Mouse (Mus musculus) bone marrow, adult 2 months (tissue): ENCODE measurements at regions not wholly inside any gene's neighbourhood (a gene's known extent, or its start where the extent isn't known, plus 50 kb on each side); places are given as distances from the start of the nearest gene placed in this dataset.

Source experiments
- CTCF ChIP-seq: fragments of 200-500 bp; IDR thresholded peaks from 2 replicates; pipeline ENCODE4 v1.5.1; 2011; ENCODE audit warnings: low read length, control low read depth; ENCODE audit not compliant: control insufficient read depth, insufficient read depth
- POLR2A ChIP-seq: fragments of 200-500 bp; IDR thresholded peaks from 2 replicates; pipeline ENCODE4 v1.6.1; 2011; ENCODE audit warnings: low read depth, mild to moderate bottlenecking, control low read depth, low read length, borderline replicate concordance; ENCODE audit not compliant: control insufficient read depth

GRCm38 (mm10) chr10:44659499-44659898 lies 131.2 kb upstream of the Prdm1 start:
- TF ChIP-seq CTCF = no peak
- no peak for TF ChIP-seq POLR2A
